Mouse (Mus musculus) olfactory bulb, adult 2 months (tissue): ENCODE data around the gene Sds.

ENCODE experiments used
- CTCF ChIP-seq: fragments of 200-500 bp; IDR thresholded peaks from 2 replicates; pipeline ENCODE4 v1.5.1; 2012; ENCODE audit warnings: low read depth, mild to moderate bottlenecking, low read length, moderate library complexity; ENCODE audit not compliant: insufficient read depth
- POLR2A ChIP-seq: fragments of 200-500 bp; IDR thresholded peaks from 2 replicates; pipeline ENCODE4 v1.6.1; 2012; ENCODE audit warnings: mild to moderate bottlenecking, low read depth, low read length, moderate library complexity; ENCODE audit not compliant: insufficient read depth

DNA sequence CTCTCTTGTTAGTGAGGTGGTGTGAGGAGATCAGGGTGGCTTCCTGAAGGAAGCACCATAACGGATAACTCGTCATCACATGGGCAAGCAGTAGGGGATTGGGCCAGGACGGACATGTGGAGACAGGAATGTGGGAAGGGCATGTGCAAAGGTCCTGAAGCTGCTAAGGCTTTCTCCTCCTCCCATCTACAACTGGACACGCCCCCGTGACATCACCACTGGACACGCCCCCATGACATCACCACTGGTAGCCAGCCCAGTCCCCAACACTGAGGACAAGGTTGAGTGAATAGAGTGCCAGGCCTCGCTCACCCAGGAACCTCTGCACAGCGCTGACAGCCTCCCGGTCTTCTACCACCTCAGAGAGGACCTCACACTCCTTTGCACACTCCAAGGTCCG, 17.2 kb upstream of the Sds start:
- no peak for TF ChIP-seq CTCF
- no peak for TF ChIP-seq POLR2A
